Mouse (Mus musculus) limb, embryonic 11.5 days (tissue): ENCODE results near the gene Gm34653. TPM values are rescaled to one million over a fixed set of nuclear protein-coding genes. Genes with fewer than 3 reads are reported as not detected.

ENCODE experiments used
- ATAC-seq: fragments of 200-750 bp; cut with Nextera tagmentation; 2 replicates; pipeline ENCODE4 v1.8.0; 2017; ENCODE audit warnings: low read depth; ENCODE audit not compliant: insufficient number of reproducible peaks, low FRiP score, low TSS enrichment
- DNase-seq: peaks from one replicate; pipeline ENCODE4 v3.0.0-alpha.2; 2015; ENCODE audit warnings: low spot score
- H3K27ac ChIP-seq: fragments of 300-500 bp; sonication (generic); replicated peaks from 2 replicates; pipeline ENCODE4 v1.5.1; 2014; ENCODE audit warnings: low read depth, mild to moderate bottlenecking, low read length
- H3K27me3 ChIP-seq: fragments of 300-500 bp; sonication (generic); 2 replicates; pipeline ENCODE4 v1.6.1; 2014; ENCODE audit warnings: mild to moderate bottlenecking, low read length, mixed read lengths; ENCODE audit not compliant: control insufficient read depth, insufficient read depth
- H3K36me3 ChIP-seq: fragments of 300-500 bp; sonication (generic); 2 replicates; pipeline ENCODE4 v1.6.1; 2014; ENCODE audit warnings: mild to moderate bottlenecking, low read length, moderate library complexity, mixed read lengths; ENCODE audit not compliant: control insufficient read depth, insufficient read depth
- H3K4me1 ChIP-seq: fragments of 300-500 bp; sonication (generic); 2 replicates; pipeline ENCODE4 v1.6.1; 2014; ENCODE audit warnings: low read length, mixed read lengths; ENCODE audit not compliant: control insufficient read depth, insufficient read depth
- H3K4me2 ChIP-seq: fragments of 300-500 bp; sonication (generic); 2 replicates; pipeline ENCODE4 v1.6.1; 2014; ENCODE audit warnings: low read depth, mild to moderate bottlenecking, moderate library complexity; ENCODE audit not compliant: severe bottlenecking
- H3K4me3 ChIP-seq: fragments of 300-500 bp; sonication (generic); 2 replicates; pipeline ENCODE4 v1.5.1; 2014; ENCODE audit warnings: low read depth, low read length
- H3K9ac ChIP-seq: fragments of 300-500 bp; sonication (generic); 2 replicates; pipeline ENCODE4 v1.6.1; 2014; ENCODE audit warnings: mild to moderate bottlenecking, low read length
- H3K9me3 ChIP-seq: fragments of 300-500 bp; sonication (generic); 2 replicates; pipeline ENCODE4 v1.6.1; 2016; ENCODE audit warnings: low read length; ENCODE audit not compliant: control insufficient read depth
- WGBS: fragments of 180-500 bp; shearing (Covaris S2); extraction: QIAGEN DNeasy Blood & Tissue Kit; methylation state at CpG from one replicate; pipeline ENCODE4 v1.1.7; 2014; 5-methylcytosine and 5-hydroxymethylcytosine counted together
- polyA plus RNA-seq: library from polyadenylated mRNA; unstranded; fragments of >200 nt; fragmentation: Nextera tagmentation; extraction: Ambion mirVana; gene quantifications from 2 replicates; pipeline ENCODE4 v1.2.1, GENCODE M21; 2014

The Gm34653 gene
- polyA plus RNA-seq, 1 experiment from 2014 or later, result not detected

GRCm38 (mm10) chr2:34857728-34858127 lies 24.9 kb downstream of the Gm34653 start:
- no peak overlapping the region for H3K4me3 ChIP-seq
- no peaks in the 10 kb centered on the region for H3K4me1 ChIP-seq
- H3K27me3 ChIP-seq, result no peaks in the 10 kb centered on the region
- DNase-seq (no peak), ATAC-seq (no peak)
- WGBS, result 92% methylated on average over 8 of the region's 8 CpGs
- no peak overlapping the region for H3K9ac ChIP-seq
- H3K9me3 ChIP-seq, result no peaks in the 10 kb centered on the region
- H3K27ac ChIP-seq, result no peak overlapping the region
- H3K4me2 ChIP-seq, result no peak overlapping the region
- H3K36me3 ChIP-seq, result peaks cover 45% of the 10 kb centered on the region

GRCm38 (mm10) chr2:34869680-34870079 lies 36.9 kb downstream of the Gm34653 start:
- peak overlapping the region; percentile 74 for H3K4me2 ChIP-seq
- peak overlapping the region; percentile 81; the same call in 1 of the 2 replicates for H3K4me3 ChIP-seq
- peak overlapping the region; percentile 43; the same call in 1 of the 2 replicates for H3K9ac ChIP-seq
- peaks cover 14% of the 10 kb centered on the region for H3K27me3 ChIP-seq
- H3K4me1 ChIP-seq, result peaks cover 5% of the 10 kb centered on the region; the same call in 1 of the 2 replicates
- DNase-seq, result no peak
- peaks cover 7% of the 10 kb centered on the region for H3K36me3 ChIP-seq
- H3K27ac ChIP-seq, result no peak overlapping the region
- 51% methylated on average over 5 of the region's 5 CpGs for WGBS
- ATAC-seq, result no peak
- H3K9me3 ChIP-seq, result no peaks in the 10 kb centered on the region

- peak; percentile 92 for ATAC-seq
- H3K9ac ChIP-seq, result peak overlapping the region; percentile 96
- under 1% methylated on average over 67 of the region's 67 CpGs for WGBS
- peaks cover 16% of the 10 kb centered on the region for H3K27me3 ChIP-seq
- H3K4me1 ChIP-seq, result peaks cover 5% of the 10 kb centered on the region; the same call in 1 of the 2 replicates
- peak; percentile 97 for DNase-seq
- peaks cover 2% of the 10 kb centered on the region; the same call in 1 of the 2 replicates for H3K36me3 ChIP-seq
- H3K27ac ChIP-seq, result peak overlapping the region; percentile 79
- H3K4me3 ChIP-seq, result peak overlapping the region; percentile 81
- H3K4me2 ChIP-seq, result peak overlapping the region; percentile 74
- H3K9me3 ChIP-seq, result no peaks in the 10 kb centered on the region
Measured at GRCm38 (mm10) chr2:34870520-34871474, 38.0 kb downstream of the Gm34653 start.

- peak within 1 kb of the TSS; percentile 30 for H3K4me2 ChIP-seq
- H3K9me3 ChIP-seq, result no peaks in the 10 kb centered on the region
- peaks cover 16% of the 10 kb centered on the region for H3K27me3 ChIP-seq
- 0 out of 2 replicates have a peak within 1 kb of the TSS, but pooled peaks have one; percentile 2 for H3K4me3 ChIP-seq
- H3K27ac ChIP-seq, result no peak within 1 kb of the TSS
- 3% methylated on average over 14 of the region's 14 CpGs for WGBS
- ATAC-seq, result no peak
- H3K4me1 ChIP-seq, result peaks cover 5% of the 10 kb centered on the region; the same call in 1 of the 2 replicates
- no peaks in the 10 kb centered on the region for H3K36me3 ChIP-seq
- peak within 1 kb of the TSS; percentile 37 for H3K9ac ChIP-seq
- peak; percentile 34 for DNase-seq
Measured at GRCm38 (mm10) chr2:34874271-34874670, 41.5 kb downstream of the Gm34653 start, which contains the start of gene Cutal. TSS of gene Cutal (plus strand) at chr2:34874396.

- no peak for DNase-seq
- Histone ChIP-seq H3K4me2 (peak within 1 kb of the TSS; percentile 30), H3K27ac (no peak within 1 kb of the TSS), H3K4me1 (peaks cover 3% of the 10 kb centered on the region; the same call in 1 of the 2 replicates), H3K9ac (peak within 1 kb of the TSS; percentile 37), H3K36me3 (no peaks in the 10 kb centered on the region), H3K9me3 (no peaks in the 10 kb centered on the region), H3K4me3 (0 out of 2 replicates have a peak within 1 kb of the TSS, but pooled peaks have one; percentile 2), H3K27me3 (peaks cover 16% of the 10 kb centered on the region)
- WGBS, result 13% methylated on average over 8 of the region's 8 CpGs
- ATAC-seq, result no peak
Measured at GRCm38 (mm10) chr2:34874816-34875345, 42.1 kb downstream of the Gm34653 start, which contains the start of gene Psmd5. TSS of gene Psmd5 (minus strand) at chr2:34874968.

- 86% methylated on average over 10 of the region's 10 CpGs for WGBS
- Histone ChIP-seq H3K4me3 (no peak overlapping the region), H3K4me1 (no peaks in the 10 kb centered on the region), H3K36me3 (no peaks in the 10 kb centered on the region), H3K9me3 (no peaks in the 10 kb centered on the region), H3K4me2 (no peak overlapping the region), H3K9ac (no peak overlapping the region), H3K27ac (no peak overlapping the region), H3K27me3 (no peaks in the 10 kb centered on the region)
- ATAC-seq (no peak), DNase-seq (no peak)
Measured at GRCm38 (mm10) chr2:34880054-34880453, 47.2 kb downstream of the Gm34653 start.

- no peak for DNase-seq
- no peaks in the 10 kb centered on the region for H3K36me3 ChIP-seq
- H3K4me2 ChIP-seq, result no peak overlapping the region
- H3K27ac ChIP-seq, result no peak overlapping the region
- ATAC-seq, result no peak
- no peak overlapping the region for H3K9ac ChIP-seq
- H3K4me1 ChIP-seq, result no peaks in the 10 kb centered on the region
- 93% methylated on average over 2 of the region's 2 CpGs for WGBS
- H3K27me3 ChIP-seq, result no peaks in the 10 kb centered on the region
- H3K9me3 ChIP-seq, result no peaks in the 10 kb centered on the region
- no peak overlapping the region for H3K4me3 ChIP-seq
Measured at GRCm38 (mm10) chr2:34882757-34883156, 50.0 kb downstream of the Gm34653 start.

- ATAC-seq (no peak), DNase-seq (no peak)
- 51% methylated on average over 5 of the region's 5 CpGs for WGBS
- H3K36me3 ChIP-seq, result no peaks in the 10 kb centered on the region; the same call in 1 of the 2 replicates
- no peaks in the 10 kb centered on the region for H3K4me1 ChIP-seq
- H3K27ac ChIP-seq, result no peak overlapping the region
- no peaks in the 10 kb centered on the region for H3K9me3 ChIP-seq
- H3K27me3 ChIP-seq, result no peaks in the 10 kb centered on the region
- H3K4me3 ChIP-seq, result no peak overlapping the region
- H3K4me2 ChIP-seq, result no peak overlapping the region
- no peak overlapping the region for H3K9ac ChIP-seq
Measured at GRCm38 (mm10) chr2:34883190-34883589, 50.4 kb downstream of the Gm34653 start.
